ENCODE assay signal across 16 mouse cellular contexts in the genomic region with DNA sequence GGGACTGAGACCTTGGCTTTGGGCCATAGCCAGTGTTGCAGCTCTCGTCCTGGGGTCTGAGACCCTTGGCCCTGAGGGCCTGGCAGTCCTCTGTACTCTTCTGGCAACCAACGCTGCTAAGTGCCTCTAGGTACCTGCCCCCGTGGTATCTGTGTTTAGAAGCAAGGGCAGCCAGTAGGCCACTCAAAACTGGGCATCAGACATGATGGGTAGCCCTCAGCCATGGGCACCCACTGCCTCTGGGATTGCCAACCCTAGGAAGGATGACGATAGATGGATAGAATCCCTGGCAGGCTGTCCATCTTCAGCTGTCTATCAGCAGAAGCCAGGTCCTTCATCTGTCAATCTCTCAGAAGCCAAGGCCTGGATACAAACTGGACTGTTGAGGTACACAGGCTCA.
"Had no signal": no experiment of that assay in that cellular context is flagged by ENCODE, and none has a peak within 500 bp of the region (broad histone marks: within the 10 kb centered on the region; RNA-seq: fewer than 3 reads in every experiment).

No protein-coding gene starts in this region.

- H3K36me3 ChIP-seq: midbrain, embryonic 12.5 days; midbrain, embryonic 15.5 days; neural tube, embryonic 12.5 days; neural tube, embryonic 15.5 days; stomach, embryonic 15.5 days had no signal

- H3K9me3 ChIP-seq: midbrain, embryonic 12.5 days; midbrain, embryonic 15.5 days; neural tube, embryonic 12.5 days; neural tube, embryonic 15.5 days; stomach, embryonic 15.5 days had no signal

- DNase-seq: layer of hippocampus, adult 9-11 months; liver, postnatal 0 days; lung, embryonic 14.5 days; right cerebral cortex, postnatal 25 days; spleen, adult 18-20 months; thymus, postnatal 25 days had no signal

- H3K27me3 ChIP-seq: stomach, embryonic 15.5 days had no signal

- H3K4me3 ChIP-seq: layer of hippocampus, adult 2 months; left cerebral cortex, adult 2 months; midbrain, embryonic 12.5 days; midbrain, embryonic 15.5 days; neural tube, embryonic 12.5 days; neural tube, embryonic 15.5 days; stomach, embryonic 15.5 days had no signal

- H3K4me2 ChIP-seq: lung, embryonic 14.5 days; midbrain, embryonic 12.5 days; midbrain, embryonic 15.5 days; neural tube, embryonic 12.5 days; neural tube, embryonic 15.5 days; stomach, embryonic 15.5 days had no signal

- H3K9ac ChIP-seq: liver, embryonic 14.5 days; liver, postnatal 0 days; lung, embryonic 14.5 days; midbrain, embryonic 12.5 days; midbrain, embryonic 15.5 days; neural tube, embryonic 12.5 days; neural tube, embryonic 15.5 days; stomach, embryonic 15.5 days had no signal

- ATAC-seq: midbrain, embryonic 15.5 days had no signal

- H3K4me1 ChIP-seq: neural tube, embryonic 15.5 days had no signal

- H3K27ac ChIP-seq: kidney, postnatal 0 days; layer of hippocampus, adult 2 months; left cerebral cortex, adult 2 months; liver, embryonic 14.5 days; macrophage; midbrain, embryonic 12.5 days; midbrain, embryonic 15.5 days; neural tube, embryonic 12.5 days; neural tube, embryonic 15.5 days; stomach, embryonic 15.5 days had no signal
